Mouse (Mus musculus) hindbrain, postnatal 0 days (tissue): Measurements from ENCODE around the gene Pum1. TPM values are rescaled to one million over a fixed set of nuclear protein-coding genes. Genes with fewer than 3 reads are reported as not detected.
A peak's percentile ranks its signal among the peaks of the same experiment; 100 is the strongest.

Source experiments
- ATAC-seq: fragments of 200-750 bp; cut with Nextera tagmentation; 2 replicates; pipeline ENCODE4 v1.8.0; 2017; ENCODE audit warnings: mild to moderate bottlenecking, moderate TSS enrichment, moderate library complexity
- DNase-seq: peaks from one replicate; pipeline ENCODE4 v3.0.0-alpha.2; 2015; ENCODE audit warnings: low spot score
- H3K27ac ChIP-seq: fragments of 300-500 bp; sonication (generic); 2 replicates; pipeline ENCODE4 v1.5.1; 2014; ENCODE audit warnings: mild to moderate bottlenecking
- H3K27me3 ChIP-seq: fragments of 300-500 bp; sonication (generic); 2 replicates; pipeline ENCODE4 v1.6.1; 2014; ENCODE audit warnings: low read length, mixed read lengths; ENCODE audit not compliant: insufficient read depth
- H3K36me3 ChIP-seq: fragments of 300-500 bp; sonication (generic); 2 replicates; pipeline ENCODE4 v1.6.1; 2014; ENCODE audit warnings: low read length, mixed read lengths; ENCODE audit not compliant: insufficient read depth
- H3K4me1 ChIP-seq: fragments of 300-500 bp; sonication (generic); 2 replicates; pipeline ENCODE4 v1.6.1; 2014; ENCODE audit warnings: antibody characterized with exemption, low read length, mixed read lengths; ENCODE audit not compliant: insufficient read depth
- H3K4me2 ChIP-seq: fragments of 300-500 bp; sonication (generic); 2 replicates; pipeline ENCODE4 v1.6.1; 2014; ENCODE audit warnings: low read depth, mild to moderate bottlenecking, low read length, moderate library complexity, mixed read lengths
- H3K4me3 ChIP-seq: fragments of 300-500 bp; sonication (generic); 2 replicates; pipeline ENCODE4 v1.5.1; 2014; ENCODE audit warnings: low read length
- H3K9ac ChIP-seq: fragments of 300-500 bp; sonication (generic); replicated peaks from 2 replicates; pipeline ENCODE4 v1.6.1; 2014; ENCODE audit warnings: mild to moderate bottlenecking, low read length, moderate library complexity, mixed read lengths
- H3K9me3 ChIP-seq: fragments of 300-500 bp; sonication (generic); 2 replicates; pipeline ENCODE4 v1.6.1; 2016; ENCODE audit warnings: low read length, mixed read lengths
- CTCF ChIP-seq: IDR thresholded peaks from 2 replicates; pipeline ENCODE4 v1.5.1; 2016; ENCODE audit warnings: antibody characterized with exemption, control low read depth, low read depth
- WGBS: fragments of 180-500 bp; shearing (Covaris S2); extraction: QIAGEN DNeasy Blood & Tissue Kit; methylation state at CpG from one replicate; pipeline ENCODE4 v1.1.7; 2014; 5-methylcytosine and 5-hydroxymethylcytosine counted together
- polyA plus RNA-seq: library from polyadenylated mRNA; unstranded; fragments of >200 nt; fragmentation: Nextera tagmentation; extraction: Ambion mirVana; gene quantifications from 2 replicates; pipeline ENCODE4 v1.2.1, GENCODE M21; 2015
- total RNA-seq: library from RNA; depleted of rRNA; stranded (reverse); fragments of >200 nt; gene quantifications from 2 replicates; pipeline ENCODE4 v1.2.3, GENCODE M21; 2014

The Pum1 gene
- total and polyA plus RNA-seq, 2 experiments from 2014 or later: 64.9 to 84.4 TPM

DNA sequence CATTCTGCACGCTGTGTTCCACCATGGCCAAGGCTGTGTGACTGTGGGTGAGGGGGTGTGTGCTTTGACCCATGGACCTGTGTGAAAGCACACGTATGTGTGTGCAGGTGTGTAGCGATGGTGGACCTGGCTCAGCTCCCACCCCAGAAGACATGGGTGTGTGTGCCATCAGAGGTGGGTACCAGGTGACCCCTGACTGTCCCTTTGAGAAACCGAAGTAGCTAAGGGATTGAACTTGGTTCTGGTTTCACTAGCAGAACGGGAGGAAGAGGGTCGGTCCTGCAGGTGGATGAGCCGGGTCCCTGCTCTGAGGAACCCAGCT, 130.0 kb downstream of the Pum1 start:
- no peaks in the 10 kb centered on the region for H3K36me3 ChIP-seq
- peaks cover 34% of the 10 kb centered on the region for H3K4me1 ChIP-seq
- peak overlapping the region; percentile 92 for H3K9ac ChIP-seq
- no peaks in the 10 kb centered on the region for H3K27me3 ChIP-seq
- H3K9me3 ChIP-seq: no peaks in the 10 kb centered on the region
- DNase-seq (no peak), ATAC-seq (no peak; the same call in 1 of the 2 replicates)
- peak overlapping the region; percentile 88 for H3K4me3 ChIP-seq
- no peak for TF ChIP-seq CTCF
- peak overlapping the region; percentile 92 for H3K4me2 ChIP-seq
- 31% methylated on average over 7 of the region's 7 CpGs for WGBS
- peak overlapping the region; percentile 83 for H3K27ac ChIP-seq

DNA sequence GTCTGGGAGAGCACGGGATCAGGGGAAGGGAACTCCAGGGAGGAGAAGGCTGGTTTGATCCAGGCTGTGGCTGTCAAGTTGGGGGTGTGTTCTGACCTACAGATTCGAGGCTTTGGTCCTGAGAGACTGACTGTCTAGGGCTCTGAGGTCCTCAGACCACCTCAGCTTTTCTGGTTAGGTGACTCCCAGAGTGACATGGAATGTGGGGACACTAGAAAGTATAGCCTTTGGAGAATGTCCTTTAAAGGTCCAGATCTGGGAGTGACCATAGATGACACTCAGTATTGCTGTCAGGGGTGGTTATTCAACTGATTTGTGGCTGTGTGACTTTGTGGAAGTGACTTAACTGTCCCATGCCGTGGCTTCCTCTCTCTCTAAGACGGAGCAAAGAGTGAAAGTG, 131.7 kb downstream of the Pum1 start:
- TF ChIP-seq CTCF: no peak
- DNase-seq (no peak), ATAC-seq (no peak)
- Histone ChIP-seq H3K9ac (peak overlapping the region; percentile 38; the same call in 1 of the 2 replicates), H3K4me2 (peak overlapping the region; percentile 92), H3K36me3 (no peaks in the 10 kb centered on the region), H3K27ac (no peak overlapping the region), H3K9me3 (no peaks in the 10 kb centered on the region), H3K27me3 (no peaks in the 10 kb centered on the region), H3K4me3 (peak overlapping the region; percentile 35), H3K4me1 (peaks cover 50% of the 10 kb centered on the region)
- WGBS: 46% methylated on average over 4 of the region's 4 CpGs

DNA sequence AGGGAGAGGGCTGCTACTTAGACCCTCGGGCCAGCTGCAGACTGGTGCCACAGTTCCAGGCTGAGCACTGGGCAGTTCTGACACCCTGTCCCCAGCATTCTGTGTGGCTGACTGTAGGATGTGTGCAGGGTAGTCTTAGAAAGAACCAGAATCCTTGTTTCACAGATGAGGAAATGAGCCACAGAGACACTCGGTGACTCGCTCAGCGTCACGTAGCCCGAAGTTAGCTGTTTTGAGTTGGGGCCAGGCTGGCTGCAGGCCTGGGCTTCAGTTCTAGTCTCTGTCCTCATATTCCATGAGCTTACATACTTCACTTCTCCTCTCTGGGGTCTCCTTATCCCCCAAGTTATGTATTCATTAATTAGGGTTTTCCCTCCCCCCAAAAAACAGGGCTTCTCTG, 132.8 kb downstream of the Pum1 start:
- H3K9me3 ChIP-seq: no peaks in the 10 kb centered on the region
- H3K27me3 ChIP-seq: no peaks in the 10 kb centered on the region
- H3K9ac ChIP-seq: no peak overlapping the region
- 0 out of 2 replicates have a peak overlapping the region, but pooled peaks have one; percentile 92 for H3K4me2 ChIP-seq
- 81% methylated on average over 6 of the region's 6 CpGs for WGBS
- DNase-seq (no peak), ATAC-seq (no peak)
- H3K4me3 ChIP-seq: no peak overlapping the region
- TF ChIP-seq CTCF: no peak
- no peak overlapping the region for H3K27ac ChIP-seq
- peaks cover 52% of the 10 kb centered on the region for H3K4me1 ChIP-seq
- H3K36me3 ChIP-seq: no peaks in the 10 kb centered on the region

DNA sequence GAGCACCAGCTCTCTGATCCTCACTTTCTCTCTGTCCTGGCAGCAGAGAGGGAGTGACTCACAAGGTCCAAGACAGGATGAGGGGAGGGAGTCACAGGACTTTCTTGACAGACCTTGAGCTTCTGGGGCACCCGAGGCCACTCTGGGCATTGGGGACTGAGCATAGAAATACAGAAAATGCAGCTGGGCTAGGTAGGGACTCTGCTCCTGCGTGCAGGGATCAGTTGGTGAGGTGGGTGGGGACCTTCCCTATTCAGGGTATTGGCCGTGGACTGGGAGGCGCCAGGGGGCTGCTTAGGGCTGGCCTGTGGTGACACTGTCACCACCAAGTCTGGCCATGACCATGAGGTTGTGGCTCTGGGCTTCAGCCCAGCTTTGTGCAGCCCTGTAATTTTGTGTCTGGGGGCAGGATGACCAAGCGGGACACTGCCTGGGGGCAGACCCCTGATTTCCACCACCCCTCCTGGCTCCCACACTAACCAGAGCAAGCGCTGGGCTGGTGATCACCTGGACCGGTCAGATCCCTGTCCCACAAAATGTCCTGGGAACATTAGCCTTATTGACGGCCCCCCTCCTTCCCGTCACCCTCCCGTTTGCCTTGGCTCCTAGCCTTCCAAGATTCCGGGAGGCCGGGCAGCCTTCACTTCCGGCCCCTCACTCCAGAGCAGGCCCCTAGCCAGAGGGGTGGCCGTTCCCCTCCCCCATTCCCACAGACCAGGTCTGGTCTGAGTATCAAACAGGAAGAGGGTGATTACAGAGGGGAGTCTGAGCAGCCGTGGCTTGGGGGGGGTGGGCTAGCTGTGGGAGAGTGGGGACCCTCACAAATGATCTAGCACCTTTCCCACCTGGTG, 134.3 kb downstream of the Pum1 start:
- DNase-seq: no peak
- WGBS: 35% methylated on average over 15 of the region's 15 CpGs
- H3K27ac ChIP-seq: peak overlapping the region; percentile 64; the same call in 1 of the 2 replicates
- H3K4me1 ChIP-seq: peaks cover 48% of the 10 kb centered on the region
- peak overlapping the region; percentile 44 for H3K4me2 ChIP-seq
- no peaks in the 10 kb centered on the region for H3K36me3 ChIP-seq
- H3K4me3 ChIP-seq: no peak overlapping the region
- H3K27me3 ChIP-seq: no peaks in the 10 kb centered on the region
- no peaks in the 10 kb centered on the region for H3K9me3 ChIP-seq
- TF ChIP-seq CTCF: no peak
- H3K9ac ChIP-seq: peak overlapping the region; percentile 38; the same call in 1 of the 2 replicates
- ATAC-seq: peak; percentile 25; the same call in 1 of the 2 replicates

DNA sequence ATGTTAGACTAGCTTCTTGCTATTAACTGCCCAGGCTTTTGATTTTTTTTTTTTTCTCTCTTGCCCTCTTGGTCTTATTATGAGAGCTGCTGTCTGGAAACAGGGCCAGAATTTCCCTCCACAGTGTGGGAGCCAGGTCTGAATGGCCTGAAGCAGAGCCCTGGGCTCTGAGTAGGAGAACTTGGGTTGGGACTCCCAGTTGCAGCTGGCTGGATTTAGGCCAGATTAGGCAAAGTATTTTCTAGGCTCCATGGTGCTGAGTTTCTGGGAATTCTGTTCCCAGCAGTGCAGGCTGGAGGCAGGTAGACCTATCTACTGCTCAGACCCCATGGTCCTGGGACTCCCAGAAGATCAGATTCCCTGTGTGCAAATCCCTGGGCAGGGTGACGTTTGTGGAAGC, 135.3 kb downstream of the Pum1 start:
- H3K4me2 ChIP-seq: no peak overlapping the region
- H3K4me3 ChIP-seq: no peak overlapping the region
- 42% methylated on average over 1 of the region's 1 CpGs for WGBS
- no peaks in the 10 kb centered on the region for H3K36me3 ChIP-seq
- peaks cover 53% of the 10 kb centered on the region for H3K4me1 ChIP-seq
- no peak for TF ChIP-seq CTCF
- no peaks in the 10 kb centered on the region for H3K27me3 ChIP-seq
- DNase-seq (peak; percentile 39), ATAC-seq (no peak)
- peak overlapping the region; percentile 4; the same call in 1 of the 2 replicates for H3K9ac ChIP-seq
- no peaks in the 10 kb centered on the region for H3K9me3 ChIP-seq
- peak overlapping the region; percentile 64 for H3K27ac ChIP-seq

DNA sequence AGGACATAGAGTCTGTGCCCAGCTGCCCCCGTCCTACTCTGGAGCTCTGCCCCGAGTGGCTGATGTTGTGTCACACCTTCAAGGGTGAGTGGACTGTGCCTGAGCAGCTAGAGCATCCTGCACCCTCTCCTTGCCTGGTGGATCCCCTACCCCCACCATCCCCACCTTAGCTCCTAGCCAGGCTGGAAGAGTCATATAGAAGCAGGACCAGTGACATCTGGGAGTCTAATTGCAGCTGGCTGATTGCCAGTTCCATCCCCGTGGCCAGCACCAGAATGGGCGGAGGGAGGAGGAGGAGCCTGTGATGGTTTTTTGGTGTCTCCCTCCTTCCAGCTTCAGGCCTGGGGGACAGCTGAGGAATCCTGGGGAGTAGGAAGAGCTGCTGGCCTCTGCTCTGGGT, 136.0 kb downstream of the Pum1 start:
- Histone ChIP-seq H3K4me2 (no peak overlapping the region), H3K9me3 (no peaks in the 10 kb centered on the region), H3K9ac (peak overlapping the region; percentile 4), H3K4me3 (no peak overlapping the region), H3K4me1 (peaks cover 58% of the 10 kb centered on the region), H3K27me3 (no peaks in the 10 kb centered on the region), H3K27ac (peak overlapping the region; percentile 64; the same call in 1 of the 2 replicates), H3K36me3 (no peaks in the 10 kb centered on the region)
- WGBS: 31% methylated on average over 4 of the region's 4 CpGs
- DNase-seq: peak; percentile 82
- ATAC-seq: peak; percentile 34
- TF ChIP-seq CTCF: no peak

DNA sequence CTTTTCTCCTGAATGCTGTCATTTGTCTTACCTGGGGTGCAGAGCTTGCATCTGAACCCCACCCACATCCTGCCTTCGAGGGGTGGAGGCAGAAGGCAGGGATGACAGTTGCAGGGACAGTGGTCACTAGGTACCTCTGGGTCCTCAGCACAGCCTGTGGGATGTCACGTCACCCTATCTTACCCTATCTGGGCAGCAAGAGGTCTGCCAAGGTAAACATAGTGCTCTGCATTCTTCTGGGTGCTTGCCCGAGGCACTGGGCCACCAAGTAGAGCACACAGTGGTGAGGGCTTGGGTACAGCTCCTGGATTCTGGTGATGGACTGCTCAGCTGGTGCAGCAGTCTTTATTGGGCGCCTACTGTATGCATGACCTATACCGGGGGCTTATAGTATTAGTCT, 136.5 kb downstream of the Pum1 start:
- no peak overlapping the region for H3K9ac ChIP-seq
- H3K27ac ChIP-seq: peak overlapping the region; percentile 64; the same call in 1 of the 2 replicates
- ATAC-seq (no peak), DNase-seq (no peak)
- TF ChIP-seq CTCF: no peak
- no peak overlapping the region for H3K4me2 ChIP-seq
- H3K4me1 ChIP-seq: peaks cover 58% of the 10 kb centered on the region
- 75% methylated on average over 5 of the region's 5 CpGs for WGBS
- no peaks in the 10 kb centered on the region for H3K9me3 ChIP-seq
- no peak overlapping the region for H3K4me3 ChIP-seq
- H3K27me3 ChIP-seq: no peaks in the 10 kb centered on the region
- no peaks in the 10 kb centered on the region for H3K36me3 ChIP-seq
